Mouse (Mus musculus) urinary bladder, postnatal 0 days (tissue): ENCODE measurements around the gene Npy5r. TPM values are rescaled to one million over a fixed set of nuclear protein-coding genes. Genes with fewer than 3 reads are reported as not detected.

Source experiments
- polyA plus RNA-seq: library from polyadenylated mRNA; unstranded; fragments of >200 nt; fragmentation: Nextera tagmentation; extraction: Ambion mirVana; gene quantifications from 2 replicates; pipeline ENCODE4 v1.2.1, GENCODE M21; 2015

Npy5r gene
- not detected in 2 replicates for polyA plus RNA-seq

DNA sequence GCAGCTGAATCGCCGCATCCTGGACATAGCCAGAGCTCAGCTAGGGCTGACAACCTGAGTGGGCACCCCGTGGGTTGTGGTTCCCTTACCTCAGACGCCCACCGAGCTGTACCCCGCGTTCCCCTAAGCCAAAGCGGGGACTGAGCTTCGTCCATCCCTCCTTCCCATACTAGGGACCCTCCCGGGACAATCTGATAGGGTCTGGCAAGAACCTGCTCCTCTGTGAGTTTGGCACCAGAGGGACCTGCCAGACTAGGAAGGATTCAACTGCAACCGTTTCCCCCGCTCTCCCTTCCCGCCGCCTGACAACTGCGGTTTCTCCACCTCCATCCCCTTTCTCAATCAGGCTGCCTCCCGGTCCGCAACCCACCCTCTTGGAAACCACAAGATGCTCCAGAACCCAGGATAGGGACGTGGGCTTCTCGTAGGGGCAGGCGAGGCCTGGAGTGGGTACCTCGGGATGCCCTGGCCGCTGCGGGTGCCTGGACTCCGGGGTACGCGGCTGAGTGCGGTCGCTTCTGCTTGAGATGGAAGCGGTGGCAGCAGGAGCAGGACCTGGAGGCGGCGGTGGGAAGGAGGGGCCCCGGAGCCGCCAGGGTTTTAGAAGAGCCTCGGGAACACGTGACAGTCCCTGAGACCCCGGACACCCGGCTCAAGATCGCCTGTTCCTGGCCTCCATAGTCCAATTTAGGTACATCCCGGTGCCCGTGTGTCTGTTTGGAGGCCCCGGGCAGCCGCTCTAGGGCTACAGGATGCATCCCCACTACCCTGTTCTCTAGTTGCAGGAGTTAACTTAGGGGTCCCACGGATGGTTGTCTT lies at the start of gene Npy5r:
TSS of gene Npy5r (minus strand) at position 618 of the 819 bp plus-strand sequence.

DNA sequence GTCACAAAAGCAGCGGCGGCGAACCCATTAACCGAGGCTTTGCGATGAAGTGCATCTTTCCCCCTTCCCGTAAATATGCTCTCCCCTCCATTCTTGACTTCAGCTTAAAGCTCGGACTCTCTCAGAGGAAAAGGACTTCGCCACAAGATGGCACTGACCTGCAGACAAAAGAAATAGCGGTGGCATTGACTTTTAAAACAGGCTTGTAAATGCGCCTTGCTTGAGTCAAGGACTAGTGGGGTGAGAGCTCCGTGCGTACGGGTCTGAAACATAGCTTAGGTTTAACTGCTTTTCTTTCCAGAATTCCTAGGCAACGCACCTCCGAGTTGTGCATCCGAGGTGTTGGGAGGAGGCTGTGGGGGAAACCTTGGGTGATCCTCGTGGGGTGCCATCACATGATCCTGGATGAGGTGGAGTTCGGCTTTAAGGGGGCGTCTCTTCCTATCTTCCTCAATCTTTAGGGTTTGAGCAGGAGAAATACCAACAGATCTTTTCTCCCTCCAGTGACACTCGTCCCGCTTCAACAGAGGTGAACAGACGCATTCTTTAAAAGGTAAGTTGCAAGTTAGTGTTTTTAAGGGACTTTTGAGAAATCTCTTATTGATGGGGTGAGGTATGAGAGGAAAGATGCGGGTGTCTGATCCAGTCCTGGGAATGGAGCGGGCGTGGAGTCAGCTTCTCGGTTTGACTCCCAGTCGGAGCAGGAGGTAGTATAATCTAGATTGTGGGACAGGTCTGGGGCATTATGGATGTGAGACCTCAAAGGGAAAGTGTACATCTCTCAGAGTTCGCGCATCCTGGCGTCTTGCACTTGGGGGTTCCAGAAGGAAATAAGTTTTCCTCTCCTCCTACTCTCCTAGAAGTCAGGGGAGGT lies 9.3 kb upstream of the Npy5r start, which contains the start of gene Npy1r:
TSS of gene Npy1r (plus strand) at position 223 of the 874 bp plus-strand sequence.

Other genes with a start within 250 kb of the Npy5r start
- gene Tma16, start 201.6 kb downstream of the Npy5r start, polyA plus RNA-seq, result 7.1 and 7.9 TPM in 2 replicates
- gene Tktl2, start 176.4 kb downstream of the Npy5r start, polyA plus RNA-seq, result not detected in 2 replicates
- 5.6 and 7.6 TPM in 2 replicates for gene Npy1r, start 9.1 kb upstream of the Npy5r start, polyA plus RNA-seq
- 2.0 and 2.3 TPM in 2 replicates for gene Naf1, start 172.1 kb upstream of the Npy5r start, polyA plus RNA-seq